Mouse (Mus musculus) brain, embryonic 18.5 days (tissue): Measurements from ENCODE around the gene Tmub2.

ENCODE experiments used
- DNase-seq: peaks from one replicate; pipeline ENCODE4 v3.0.0-alpha.2; 2012; ENCODE audit warnings: low read depth, low spot score

The Tmub2 gene

DNA sequence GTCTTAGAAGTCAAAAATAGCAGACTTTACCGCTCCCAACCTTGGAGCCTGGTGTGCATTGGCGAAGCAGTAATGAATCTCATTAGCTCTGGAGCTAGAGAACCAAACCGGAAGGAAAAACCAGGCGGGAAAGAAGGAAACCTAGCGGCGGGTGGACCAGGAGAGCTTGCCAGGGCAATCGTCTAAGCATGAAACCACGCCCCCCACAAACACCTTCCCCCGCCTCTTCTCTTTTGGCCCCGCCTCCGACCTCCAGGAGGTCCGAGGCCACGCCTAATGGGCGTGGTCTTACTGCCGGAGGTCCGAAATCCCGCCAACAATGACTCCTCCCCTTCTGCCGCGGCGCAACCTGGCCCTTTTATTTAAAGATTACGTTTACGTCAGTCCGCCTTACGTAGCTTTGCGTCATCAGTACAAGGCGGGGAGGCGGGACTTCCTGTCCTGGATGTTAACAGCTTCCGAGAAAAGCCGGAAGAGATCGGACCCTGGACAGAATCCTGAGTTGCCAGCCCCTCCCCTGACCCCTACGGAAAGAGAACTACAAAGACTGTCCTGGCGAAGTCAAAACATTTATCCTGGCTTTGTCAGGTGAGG lies at the start of gene Tmub2:
Tmub2 (plus strand) TSS at position 431 of the 594 bp plus-strand sequence.
- peak; percentile 97 for DNase-seq

DNA sequence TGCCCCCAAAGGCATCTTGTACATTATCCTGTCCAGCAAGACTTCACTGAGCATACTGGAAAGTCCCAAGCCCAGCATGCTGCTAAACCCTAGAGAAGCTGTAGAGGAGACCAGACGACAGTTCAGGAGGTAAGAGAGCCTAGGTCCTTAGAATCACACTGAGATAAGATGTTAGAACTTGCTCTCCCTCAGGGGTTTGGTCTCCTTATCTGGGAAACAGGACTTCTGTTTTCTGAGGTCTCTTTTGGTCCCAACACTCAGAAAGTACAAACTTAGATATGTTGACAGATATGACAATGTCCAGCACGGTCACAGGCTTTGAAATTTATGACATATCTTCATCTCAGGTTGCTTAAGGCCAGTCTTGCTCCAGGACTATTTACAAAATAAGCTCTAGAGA lies 48.7 kb upstream of the Tmub2 start:
- no peak for DNase-seq

DNA sequence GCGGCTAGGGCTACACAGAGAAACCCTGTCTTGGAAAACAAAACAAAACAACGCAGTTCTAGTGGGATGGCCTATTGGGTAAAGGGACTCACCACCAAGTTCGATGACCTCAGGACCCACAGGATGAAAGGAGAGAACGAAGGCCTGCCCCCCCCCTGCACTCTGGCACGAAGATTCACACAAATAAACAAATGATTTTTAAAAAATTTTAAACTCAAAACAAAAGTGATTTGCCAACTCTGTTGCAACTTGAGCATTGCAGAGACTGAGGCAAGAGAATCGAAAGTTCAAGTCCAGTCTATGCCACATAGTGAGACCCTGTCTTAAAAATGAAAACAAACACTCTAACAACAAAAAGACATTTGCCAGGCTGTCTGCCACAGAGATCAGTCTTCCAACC lies 44.1 kb upstream of the Tmub2 start:
- no peak for DNase-seq

DNA sequence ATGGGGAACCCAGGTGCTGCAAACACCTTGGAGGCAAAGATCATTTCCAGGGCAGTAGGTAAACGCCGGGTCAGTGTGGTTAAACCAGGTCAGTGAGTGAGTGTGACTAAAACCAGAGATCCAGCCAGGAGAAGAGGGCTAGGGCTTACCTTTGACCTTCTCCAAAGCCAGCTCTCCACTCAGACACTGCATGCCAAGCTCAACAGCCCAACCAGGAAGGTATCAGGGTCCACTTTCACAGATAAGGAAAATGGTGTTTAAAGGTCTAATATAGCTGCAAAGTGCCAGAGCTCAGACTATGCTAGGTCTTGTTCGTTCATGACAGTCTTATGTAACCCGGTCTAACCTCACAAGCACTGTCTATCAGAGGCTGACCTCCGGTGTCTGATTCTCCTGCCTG lies 43.5 kb upstream of the Tmub2 start:
- no peak for DNase-seq

DNA sequence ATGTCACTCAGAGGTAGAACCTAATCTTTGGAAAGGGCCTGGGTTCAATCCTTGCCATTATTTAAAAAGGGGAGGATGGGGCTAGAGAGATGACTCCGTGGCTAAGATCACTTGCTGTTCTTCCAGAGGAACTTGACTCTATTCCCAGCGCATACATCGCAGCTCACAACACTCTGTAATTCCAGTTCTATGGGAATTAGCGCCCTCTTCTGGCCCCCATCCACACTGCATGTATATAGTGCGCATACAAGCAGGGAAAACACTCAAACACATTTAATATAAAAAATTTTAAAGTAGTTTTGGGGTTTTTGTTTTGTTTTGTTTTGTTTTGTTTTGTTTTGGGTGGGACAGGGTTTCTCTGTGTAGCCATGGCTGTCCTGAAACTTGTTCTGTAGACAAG lies 42.9 kb upstream of the Tmub2 start:
- no peak for DNase-seq

DNA sequence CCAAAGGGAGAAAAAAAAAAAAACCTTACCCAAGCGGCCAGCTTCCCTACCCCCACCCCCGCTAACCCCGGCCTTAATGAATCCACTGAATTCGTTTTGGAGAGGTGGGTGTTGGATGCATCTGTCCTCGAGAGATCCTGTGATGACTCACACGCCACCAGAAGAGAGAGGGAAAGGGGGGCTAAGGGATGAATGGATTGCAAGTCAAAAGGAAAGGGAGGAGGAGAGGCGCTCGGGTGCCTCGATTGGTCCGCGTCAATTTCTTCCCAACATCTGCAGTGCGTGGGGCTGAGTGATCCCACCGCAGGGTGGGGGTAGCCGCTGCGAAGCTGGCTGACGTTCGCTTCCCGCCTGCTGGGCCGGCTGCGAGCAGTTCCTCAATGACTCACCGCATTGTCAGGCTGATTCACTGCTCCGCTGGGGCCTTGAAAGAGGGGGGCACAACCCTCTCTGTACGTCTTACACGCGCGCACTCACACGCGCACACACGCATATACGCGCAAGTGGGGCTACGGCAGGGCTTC lies 39.7 kb upstream of the Tmub2 start:
- DNase-seq: peak; percentile 56

DNA sequence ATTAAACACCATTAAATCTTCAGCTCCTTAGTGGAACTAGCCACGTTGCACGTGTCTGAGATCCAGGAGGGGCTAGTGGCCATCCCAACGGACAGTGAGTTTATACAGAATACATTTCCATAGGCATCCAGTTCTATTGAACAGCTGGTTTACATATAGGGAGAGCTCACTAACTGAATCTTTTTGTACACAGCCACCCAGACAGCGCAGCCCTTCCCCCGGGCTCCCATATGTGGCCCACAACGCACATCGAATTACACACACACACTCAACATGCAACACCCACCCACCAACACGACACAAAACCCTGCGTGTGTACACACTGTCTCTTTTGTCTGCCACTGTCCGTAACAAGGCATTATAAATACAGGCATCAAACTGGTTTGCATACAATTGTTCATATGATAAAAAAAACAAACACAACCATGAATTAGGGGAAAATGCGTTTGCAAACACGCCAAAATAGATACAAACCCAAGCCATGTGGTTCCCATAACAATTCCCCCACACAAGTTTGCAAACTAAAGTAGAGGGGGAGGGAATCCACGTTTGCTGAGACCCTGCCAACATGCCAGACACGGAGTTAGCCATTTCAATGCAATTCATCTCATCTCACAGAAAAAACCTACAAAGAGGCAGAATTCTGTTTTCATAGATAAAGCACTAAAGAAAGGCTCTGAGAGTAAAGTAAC lies 39.0 kb upstream of the Tmub2 start:
- DNase-seq: no peak

DNA sequence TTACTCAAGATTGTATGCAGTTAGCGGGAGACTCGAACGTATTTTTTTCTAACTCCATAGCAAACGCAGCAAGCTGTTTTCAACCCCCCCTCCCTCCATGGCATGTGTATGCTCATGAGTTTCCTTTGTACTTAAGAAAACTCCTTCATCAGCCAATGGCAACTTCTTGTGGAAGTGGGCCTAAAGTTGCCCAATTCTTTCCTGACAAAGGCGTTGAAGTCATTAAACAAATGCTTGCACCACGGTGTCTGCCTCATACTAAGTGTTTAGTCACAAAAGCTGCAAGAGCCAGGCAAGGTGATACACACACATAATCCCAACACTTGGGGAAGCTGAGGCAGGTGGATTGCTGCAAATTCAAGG lies 38.5 kb upstream of the Tmub2 start:
- DNase-seq: no peak

DNA sequence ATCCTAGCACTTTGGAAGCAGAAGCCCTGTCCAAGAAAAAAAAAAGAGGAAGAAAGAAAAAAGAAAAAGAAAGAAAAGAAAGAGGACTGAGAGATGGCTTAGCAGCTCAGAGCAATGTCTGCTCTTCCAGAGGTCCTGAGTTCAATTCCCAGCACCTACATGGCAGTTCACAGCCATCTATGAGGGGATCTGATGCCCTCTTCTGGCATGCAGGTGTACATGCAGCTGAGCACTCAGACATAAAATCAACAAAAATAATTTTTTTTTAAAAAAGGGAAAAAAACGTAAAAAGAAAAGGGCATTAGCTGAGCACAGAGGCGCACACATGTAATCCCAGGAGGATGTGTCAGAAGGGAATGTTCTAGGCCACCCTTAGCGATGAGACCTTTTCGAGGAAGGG lies 37.9 kb upstream of the Tmub2 start:
- DNase-seq: no peak

DNA sequence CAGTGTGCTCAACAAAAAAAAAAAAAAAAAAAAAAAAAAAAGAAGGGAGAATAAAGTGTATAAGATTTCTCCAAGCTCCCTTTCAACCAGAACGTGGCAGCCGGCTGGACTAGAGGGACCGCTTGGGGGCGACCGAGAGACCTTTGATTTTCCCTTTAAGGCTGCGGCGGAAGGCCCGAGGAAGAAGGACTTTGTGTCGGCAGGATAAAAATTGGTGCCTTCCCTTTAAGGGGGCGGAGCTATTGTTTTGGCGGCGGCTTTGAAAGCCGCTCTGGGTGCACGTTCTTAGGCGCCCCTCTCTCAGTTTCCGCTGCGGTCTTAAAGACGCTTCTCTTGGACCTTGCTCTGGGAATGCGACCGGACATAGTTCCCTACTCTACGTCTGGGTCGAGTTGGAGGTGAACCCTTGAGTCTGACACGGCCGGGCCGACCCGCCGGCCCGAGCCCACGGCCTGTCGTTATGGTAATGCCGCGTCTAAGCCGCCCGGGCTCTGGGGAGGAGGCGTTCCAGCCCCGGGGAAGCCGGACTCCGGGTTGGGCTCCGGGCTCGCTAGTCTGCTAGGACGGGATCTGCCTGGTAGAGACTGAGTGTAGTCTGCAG lies 36.0 kb upstream of the Tmub2 start, which contains the start of gene BC030867:
BC030867 (plus strand) TSS at position 253 of the 601 bp plus-strand sequence.
- DNase-seq: peak; percentile 82

DNA sequence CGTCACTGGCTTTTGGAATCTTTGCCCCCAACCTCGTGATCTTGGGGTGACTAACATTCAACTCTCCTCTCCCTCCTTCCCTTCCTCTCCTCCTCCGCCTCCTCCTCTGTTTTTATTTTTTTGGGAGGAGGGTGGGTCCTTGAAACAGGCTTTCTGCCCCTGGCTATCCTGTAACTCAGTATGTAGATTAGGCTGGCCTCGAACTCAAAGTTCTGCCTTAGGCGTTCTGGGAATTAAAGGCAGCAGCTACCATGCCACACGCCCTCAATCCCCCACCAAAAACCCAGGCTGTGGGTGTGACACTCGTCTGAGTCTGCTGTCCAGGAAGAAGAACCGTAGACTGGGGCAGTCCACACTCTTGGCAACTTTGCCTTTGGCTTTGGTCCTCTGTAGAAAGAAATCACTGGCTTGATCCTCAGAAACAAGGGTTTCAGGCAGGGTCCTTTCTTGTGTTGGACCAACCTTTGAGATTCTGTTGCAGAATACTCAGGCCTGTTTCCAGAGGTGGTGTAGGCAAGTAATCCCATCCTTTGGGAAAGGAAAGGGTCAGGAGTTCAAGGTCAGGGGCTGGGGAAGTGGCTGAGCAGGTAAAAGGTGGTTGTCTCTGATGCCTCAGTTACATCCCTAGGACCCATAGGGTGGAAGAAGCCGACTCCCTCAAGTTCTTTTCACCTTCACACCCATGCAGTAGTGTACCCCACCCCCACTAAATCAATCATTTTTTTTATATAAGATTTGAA lies 35.2 kb upstream of the Tmub2 start:
- DNase-seq: no peak

DNA sequence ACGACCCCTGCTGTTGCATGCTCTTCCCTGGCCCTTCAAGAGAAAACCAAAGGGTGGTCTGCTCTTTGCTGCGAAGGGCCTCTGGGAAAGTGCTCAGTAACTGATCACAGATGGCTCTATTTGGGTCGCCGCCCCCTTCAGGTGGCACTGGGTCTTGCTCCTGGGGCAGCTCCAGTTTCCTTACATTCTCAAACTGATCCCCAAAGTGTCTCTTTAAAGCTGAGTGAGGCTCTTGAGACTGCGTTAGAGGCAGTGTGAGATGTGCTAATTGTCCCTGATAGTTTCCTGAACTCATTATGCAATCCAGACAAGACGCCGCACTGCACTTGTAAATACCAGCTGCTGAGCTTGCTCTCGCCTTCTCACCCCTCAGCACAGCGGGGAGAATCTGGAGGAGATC lies 27.2 kb upstream of the Tmub2 start:
- no peak for DNase-seq

DNA sequence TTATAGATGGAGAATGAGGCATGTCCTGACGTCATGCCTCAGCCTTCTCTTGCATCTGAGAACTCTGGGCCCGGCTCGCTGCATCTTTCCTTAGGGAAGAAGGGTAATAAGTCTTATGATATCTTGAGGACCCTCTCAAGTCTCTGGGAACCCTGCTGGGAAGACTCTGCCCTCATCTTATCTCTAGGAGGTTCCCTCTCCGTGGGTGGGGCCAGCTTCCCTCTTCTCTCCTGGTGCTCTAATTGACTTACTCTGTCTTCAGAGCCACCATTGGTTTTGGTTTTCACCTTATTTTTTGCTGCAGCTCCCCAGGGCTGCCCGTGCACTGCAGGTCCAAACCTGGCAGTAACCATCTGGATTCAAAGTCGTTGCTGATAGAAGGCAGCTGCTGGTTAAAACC lies 26.6 kb upstream of the Tmub2 start:
- DNase-seq: no peak

DNA sequence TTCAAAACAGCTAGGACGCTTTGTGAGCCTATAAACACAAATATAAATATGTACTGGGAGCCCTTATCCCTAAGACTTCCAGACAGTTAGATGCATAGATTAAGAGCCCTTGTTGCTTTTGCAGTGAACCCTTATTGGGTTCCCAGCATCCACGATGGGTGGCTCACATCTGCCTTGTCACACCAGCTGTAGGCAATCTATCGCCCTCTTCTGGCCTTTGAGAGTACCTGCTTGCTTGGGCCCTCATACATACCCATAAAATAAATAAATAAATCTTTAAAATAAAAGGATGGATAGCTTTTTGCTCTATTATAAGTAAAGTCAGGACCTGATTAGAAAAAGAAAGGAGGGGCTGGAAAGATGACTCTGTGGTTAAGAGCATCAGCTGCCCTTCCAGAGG lies 26.2 kb upstream of the Tmub2 start:
- DNase-seq: no peak

DNA sequence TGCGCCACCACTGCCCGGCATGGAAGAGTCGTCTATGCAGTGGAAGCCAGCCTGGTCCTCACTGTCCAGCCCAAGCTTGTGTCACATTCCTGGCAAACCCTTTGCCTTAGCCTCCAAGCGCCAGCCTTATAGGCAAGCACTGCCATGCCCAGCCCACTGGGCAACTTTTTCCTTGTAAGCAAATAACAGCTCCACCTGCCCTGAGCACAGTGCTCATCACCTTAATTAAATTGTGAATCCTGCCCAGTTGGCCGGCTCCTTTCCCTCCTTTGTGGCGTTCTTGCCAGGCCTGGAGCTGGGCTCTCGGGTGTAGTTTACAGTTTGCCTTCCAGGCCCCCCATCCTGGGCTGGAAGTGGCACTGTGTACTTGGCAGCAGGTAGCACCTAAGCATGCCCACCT lies 21.5 kb upstream of the Tmub2 start:
- DNase-seq: no peak

DNA sequence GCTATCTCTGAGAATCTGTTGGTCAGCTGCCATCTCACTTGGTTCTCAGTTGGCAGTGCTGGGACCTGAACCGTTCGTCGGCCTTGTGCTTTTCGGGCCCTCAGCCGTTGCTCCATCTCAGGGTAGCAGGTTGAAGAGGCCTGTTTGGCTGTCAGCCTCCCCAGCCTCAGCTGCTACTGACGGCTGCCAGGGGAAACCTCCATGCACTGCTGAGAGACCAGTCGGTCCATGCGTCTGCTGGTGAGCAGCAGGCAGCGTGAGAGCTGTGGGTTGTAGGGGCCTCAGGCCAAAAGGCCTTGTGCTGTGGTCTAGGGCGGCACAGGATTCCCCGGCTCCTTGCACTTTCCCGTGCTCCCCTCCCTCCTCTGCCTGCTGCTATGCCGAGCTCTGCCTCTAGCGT lies 18.9 kb upstream of the Tmub2 start:
- no peak for DNase-seq

DNA sequence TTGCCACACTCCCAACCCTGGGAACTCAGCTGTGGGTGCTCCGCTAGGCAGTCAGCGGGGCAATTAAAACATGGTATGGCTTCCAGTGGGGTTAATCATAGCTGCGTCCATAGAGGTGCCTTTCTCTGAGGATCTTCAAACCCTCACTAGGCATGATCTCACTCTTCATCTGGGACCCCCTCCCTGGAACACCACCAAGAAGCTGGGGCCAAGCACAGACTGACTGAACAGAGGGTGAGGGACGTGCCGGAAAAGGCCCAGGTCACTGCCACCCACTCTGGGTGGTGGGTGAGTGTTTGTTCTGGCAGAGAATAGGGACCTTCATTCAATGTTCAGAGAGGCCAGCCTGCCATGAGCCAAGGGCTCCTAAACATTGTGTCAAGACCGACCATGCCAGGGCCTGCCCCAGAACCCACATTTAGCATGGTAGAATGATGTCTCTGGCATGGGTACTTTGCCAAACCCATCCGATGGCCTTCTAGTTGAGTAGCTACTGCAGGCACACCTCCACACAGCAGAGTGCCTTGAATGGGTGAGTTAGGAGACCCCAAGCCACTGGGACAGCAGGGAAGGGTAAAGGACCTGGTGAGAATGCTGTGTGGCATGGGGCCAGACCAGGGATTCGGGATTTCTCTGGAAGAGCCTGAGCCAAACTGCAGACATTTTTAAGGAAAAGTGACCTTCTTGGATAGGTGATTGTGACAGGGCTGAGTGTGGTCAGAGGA lies 17.9 kb upstream of the Tmub2 start:
- DNase-seq: no peak

DNA sequence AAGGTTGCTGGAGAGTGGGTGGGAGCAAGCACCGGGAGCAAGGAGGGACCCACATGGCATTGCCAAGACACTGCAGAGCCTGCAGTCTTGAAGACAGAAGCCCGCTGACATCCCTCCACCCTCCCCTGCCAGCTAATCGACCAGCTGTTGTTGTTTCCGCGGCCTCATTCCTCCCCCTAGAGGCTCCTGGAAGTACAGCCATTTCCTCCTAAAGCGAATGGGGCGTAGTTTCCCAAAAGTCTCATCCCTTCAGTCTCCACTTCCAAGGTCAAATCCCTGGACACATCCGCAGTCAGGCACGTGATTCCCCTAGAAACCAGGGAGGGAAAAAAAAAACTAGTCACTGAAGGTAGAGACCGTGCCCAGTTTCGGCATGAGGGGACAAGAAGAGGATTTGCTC lies 17.3 kb upstream of the Tmub2 start:
- peak; percentile 42 for DNase-seq

DNA sequence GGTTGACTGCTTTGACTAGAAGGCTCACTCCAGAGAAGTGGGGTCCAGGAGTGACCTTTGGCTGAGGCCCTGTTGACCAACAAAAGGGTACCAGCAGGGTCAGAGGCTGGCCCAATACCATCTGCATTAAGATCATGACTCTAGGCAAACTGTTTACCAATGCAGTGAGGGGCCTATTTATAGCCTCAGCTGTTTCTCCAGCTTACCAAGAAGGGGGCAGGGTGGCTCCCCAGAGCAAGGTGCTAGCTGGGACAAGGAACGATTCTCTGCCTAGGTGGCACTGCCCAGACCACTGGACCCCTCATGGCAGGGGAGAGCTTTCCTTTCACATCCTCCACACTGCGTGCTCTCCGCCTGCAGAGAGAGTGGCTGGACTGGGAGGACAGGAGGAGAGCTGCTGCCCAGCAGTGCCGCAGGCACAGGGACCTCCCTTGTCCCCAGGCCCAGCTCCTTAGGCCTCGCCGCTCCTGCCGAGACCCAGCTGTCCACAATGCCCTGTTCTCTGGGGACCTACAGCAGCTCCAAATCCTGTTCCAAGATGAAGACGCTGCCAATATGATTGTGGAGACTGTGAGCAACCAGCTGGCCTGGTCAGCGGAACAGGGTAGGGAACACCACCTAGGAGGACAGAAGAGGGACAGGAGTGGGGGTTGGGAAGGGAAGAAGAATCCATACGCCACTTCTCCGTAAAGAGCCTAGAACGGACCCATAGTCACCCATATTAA lies 16.0 kb upstream of the Tmub2 start, which contains the start of gene Asb16:
Asb16 (plus strand) TSS at position 224 of the 725 bp plus-strand sequence.
- no peak for DNase-seq

DNA sequence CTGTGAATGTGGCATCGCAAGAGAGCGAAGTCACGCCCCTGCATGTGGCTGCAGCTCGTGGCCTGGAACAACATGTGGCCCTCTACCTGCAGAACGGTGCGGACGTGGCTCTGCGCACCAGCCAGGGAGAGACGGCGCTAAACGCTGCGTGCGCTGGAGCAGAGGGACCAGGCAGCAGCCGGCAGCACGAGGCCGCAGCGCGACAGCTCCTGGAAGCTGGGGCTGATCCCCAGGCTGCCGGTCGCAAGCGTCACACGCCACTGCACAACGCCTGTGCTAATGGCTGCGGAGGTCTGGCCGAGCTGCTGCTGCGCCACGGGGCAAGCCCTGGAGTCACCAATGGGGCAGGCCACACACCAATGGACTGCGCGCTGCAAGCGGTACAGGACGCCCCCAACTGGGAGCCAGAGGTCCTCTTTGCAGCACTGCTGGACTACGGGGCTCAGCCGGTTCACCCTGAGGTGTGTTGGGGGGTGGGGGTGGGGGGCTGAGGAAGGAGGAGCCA lies 8.3 kb upstream of the Tmub2 start:
- no peak for DNase-seq

DNA sequence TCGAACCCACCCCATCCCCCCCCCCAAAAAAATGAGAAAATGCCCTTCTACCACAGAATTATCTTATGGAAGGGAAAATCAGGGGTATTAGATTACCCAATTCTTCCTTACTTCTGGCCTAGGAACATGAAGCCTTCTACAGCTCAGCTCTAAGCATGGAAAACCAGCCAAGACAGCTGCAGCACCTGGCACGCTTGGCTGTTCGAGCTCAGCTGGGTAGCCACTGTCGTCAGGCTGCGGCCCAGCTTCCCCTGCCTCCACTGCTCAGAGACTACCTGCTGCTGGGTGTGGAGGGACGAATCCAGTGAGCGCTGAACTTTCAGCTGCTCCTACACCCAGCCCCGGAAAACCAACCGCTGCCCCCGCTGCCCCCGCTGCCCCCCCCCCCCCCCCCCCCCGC lies 7.0 kb upstream of the Tmub2 start:
- no peak for DNase-seq
